Mouse (Mus musculus): ENCODE measurements at regions not wholly inside any gene's neighbourhood (a gene's known extent, or its start where the extent isn't known, plus 50 kb on each side); places are given as distances from the start of the nearest gene placed in this dataset.

DNA sequence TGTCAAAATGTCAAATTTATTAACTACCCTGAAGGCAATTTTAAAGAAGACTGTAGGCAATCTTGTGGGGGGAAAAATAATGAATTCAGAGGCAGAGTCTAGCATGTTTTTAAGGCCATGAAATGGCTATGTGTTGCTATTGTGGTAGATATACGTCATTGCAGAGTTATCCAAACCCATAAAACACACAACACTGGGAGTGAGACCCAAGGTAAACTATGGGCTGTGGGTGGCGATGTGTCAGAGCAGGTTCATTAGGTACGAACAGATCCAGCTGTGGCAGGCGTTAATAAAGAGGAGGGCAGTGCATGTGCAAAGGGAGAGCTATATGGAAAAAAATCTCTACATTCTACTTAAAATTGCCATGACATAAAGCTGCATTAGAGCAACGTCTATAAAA is 189.4 kb upstream of the Btg1 start:
- DNase-seq (ENCODE audit: low read depth), result no peak

DNA sequence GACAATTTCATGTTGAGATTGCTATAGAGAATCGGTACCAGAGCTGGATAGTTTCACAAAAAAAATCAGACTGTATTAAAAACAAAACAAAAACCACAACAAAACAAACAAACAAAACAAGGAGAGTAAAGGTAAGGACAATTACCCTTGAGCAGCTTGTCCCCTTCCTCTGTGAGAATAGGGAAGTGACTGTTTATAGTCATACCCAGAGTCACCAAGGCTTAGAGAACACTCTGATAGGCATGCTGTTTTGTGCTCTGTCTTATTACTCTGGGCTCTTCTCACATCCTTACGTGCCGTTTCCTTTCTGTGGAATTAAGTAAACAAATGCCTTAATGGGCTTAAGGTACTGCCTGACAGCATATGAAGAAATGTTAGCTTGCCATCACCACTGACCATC is 186.7 kb upstream of the Btg1 start:
- no peak for DNase-seq (ENCODE audit: low read depth)

GRCm38 (mm10) chr10:96435109-96435508 is 181.7 kb upstream of the Btg1 start:
- DNase-seq (ENCODE audit: low read depth), result no peak

- DNase-seq (ENCODE audit: low read depth), result no peak
These were observed 178.3 kb upstream of the Btg1 start for GRCm38 (mm10) chr10:96438398-96439103.

GRCm38 (mm10) chr10:96442165-96442564 is 174.6 kb upstream of the Btg1 start:
- no peak for DNase-seq (ENCODE audit: low read depth)

GRCm38 (mm10) chr10:96450266-96450665 is 166.5 kb upstream of the Btg1 start:
- DNase-seq (ENCODE audit: low read depth), result no peak

- no peak for DNase-seq (ENCODE audit: low read depth)
These were observed 161.9 kb upstream of the Btg1 start for GRCm38 (mm10) chr10:96454857-96455256.

GRCm38 (mm10) chr10:96458551-96458950 is 158.3 kb upstream of the Btg1 start:
- DNase-seq (ENCODE audit: low read depth), result no peak

DNA sequence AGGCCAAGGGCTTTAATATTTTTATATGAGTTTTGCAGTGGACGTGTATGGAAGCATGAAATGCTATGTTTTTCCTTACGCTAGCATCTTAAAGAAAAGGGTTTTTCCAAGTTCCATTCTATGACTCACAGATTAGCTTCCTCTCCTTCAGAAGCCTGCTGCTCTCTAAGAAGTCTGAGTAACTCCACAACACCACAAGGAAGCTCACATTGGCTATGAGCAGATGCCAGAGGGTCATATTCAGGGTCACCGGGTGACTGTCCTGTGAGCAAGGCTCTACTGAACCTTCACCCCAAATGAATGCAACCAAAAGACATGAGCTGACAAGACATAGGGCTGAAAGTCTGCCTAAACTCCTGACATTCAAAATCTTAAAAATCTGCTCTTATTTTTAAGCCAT is 157.6 kb upstream of the Btg1 start:
- no peak for DNase-seq (ENCODE audit: low read depth)

- DNase-seq (ENCODE audit: low read depth), result no peak
These were observed 156.7 kb upstream of the Btg1 start for GRCm38 (mm10) chr10:96460151-96460550.

DNA sequence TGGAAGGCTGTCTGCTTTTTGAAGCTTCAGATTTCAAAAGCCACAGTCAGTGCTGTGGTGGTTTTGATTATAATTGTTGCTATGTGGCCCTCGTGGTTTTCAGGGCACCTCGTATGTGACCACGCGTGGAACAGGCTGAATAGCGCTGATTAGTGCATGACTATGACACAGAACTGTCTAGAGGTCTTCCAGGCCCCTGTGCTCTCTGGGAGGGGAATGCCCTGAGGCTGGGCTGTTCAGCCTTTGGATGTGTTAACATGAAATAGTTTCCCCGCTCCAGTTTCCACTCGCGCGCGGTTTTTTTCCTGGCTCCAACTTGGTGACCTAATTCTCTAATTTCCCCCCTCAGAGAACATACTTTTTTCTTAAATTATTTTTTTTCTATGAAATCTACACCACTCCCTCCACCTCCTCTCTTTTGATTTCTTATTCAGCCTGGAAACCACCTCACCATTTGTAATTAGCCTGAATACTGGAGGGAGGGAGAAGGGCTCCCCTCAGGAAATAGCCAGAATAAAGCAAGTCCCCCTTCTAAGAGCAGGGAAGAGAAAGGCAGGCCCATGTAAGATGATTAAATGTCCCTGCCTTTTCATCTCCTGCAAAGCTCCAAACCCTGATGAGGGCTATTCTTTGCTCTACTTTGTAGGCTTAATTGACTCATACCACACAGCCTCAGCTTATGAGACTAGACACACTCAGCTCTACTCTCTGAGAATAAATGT is 156.0 kb upstream of the Btg1 start:
- no peak for DNase-seq (ENCODE audit: low read depth)

- no peak for DNase-seq (ENCODE audit: low read depth)
These were observed 150.8 kb upstream of the Btg1 start for GRCm38 (mm10) chr10:96465967-96466366.

- DNase-seq (ENCODE audit: low read depth), result no peak
These were observed 150.0 kb upstream of the Btg1 start for GRCm38 (mm10) chr10:96466845-96467244.

DNA sequence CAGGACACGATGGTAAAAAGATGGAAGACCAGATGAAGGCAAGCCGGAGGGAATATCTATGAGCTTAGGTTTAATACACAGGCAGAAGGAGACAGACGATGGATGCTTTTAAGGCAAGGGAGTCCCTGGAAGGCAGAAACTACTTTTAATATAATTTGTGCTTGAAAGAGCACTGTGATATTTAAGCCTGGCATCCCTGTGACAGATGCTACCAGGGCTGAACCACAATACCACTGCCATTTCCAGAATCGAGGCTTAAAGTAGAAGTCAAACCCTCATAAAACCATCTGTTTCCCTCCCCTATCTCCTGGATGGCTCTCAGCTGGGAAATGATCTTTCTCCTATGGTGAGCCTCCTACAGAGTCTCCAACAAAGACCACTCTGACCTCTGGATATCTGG is 149.1 kb upstream of the Btg1 start:
- no peak for DNase-seq (ENCODE audit: low read depth)

GRCm38 (mm10) chr10:96471523-96471922 is 145.3 kb upstream of the Btg1 start:
- DNase-seq (ENCODE audit: low read depth), result no peak

DNA sequence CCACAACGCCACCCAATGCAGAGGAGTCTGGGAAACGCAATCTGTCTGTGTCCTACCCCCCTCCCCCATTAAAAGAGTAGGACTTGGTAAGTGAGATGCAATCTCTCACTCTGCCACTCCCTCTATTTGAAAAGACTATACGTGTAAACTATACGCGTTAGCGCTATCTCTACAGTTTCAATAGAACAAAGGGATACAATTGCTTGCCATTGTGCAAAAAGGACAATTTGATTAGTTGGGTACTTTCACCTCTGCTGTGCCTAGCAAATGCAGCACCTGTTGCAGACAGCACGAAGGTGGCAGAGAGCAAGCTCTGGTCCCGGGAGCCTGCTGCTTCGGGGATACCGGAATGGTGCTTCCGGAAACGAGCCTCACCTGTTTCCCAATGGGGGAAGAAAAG is 137.5 kb upstream of the Btg1 start:
- no peak for DNase-seq (ENCODE audit: low read depth)

- no peak for DNase-seq (ENCODE audit: low read depth)
These were observed 137.0 kb upstream of the Btg1 start for GRCm38 (mm10) chr10:96479786-96480185.

GRCm38 (mm10) chr10:96480453-96481324 is 136.1 kb upstream of the Btg1 start:
- no peak for DNase-seq (ENCODE audit: low read depth)

DNA sequence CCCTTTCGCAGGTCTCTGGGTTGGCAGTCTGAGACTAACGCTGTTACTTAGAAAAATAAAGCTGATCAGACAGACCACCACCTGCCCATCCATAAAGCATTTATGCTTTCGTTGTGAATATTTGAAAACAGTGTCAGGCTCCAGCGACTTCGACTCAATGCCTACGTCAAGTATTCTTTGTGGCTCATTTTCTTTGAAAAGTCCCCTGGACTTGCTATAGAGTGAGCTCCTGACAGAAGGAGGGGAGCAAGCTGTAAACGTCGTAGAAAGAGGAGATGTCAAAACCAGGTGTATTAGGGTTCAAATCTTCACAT is 135.5 kb upstream of the Btg1 start:
- no peak for DNase-seq (ENCODE audit: low read depth)

DNA sequence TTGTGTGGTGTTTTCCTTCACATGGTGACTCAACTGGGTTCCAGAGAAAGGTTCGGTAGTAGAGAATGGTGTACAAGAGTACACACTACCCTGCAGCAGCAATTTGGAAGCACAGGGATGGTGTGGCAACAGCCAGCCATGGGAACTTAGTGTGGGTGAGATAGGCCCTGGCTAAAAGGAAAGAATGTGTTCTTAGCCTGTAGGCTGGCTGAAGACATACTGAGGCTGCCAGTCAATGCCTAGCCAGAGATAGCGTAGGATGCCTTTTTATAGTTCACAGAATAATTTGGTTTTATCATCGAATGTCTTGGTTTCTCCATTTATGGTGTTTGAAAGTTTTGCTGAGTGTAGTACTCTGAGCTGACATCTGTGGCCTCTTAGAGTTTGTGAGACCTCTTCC is 130.1 kb upstream of the Btg1 start:
- no peak for DNase-seq (ENCODE audit: low read depth)

- no peak for DNase-seq (ENCODE audit: low read depth)
These were observed 123.1 kb upstream of the Btg1 start for GRCm38 (mm10) chr10:96493706-96494105.

GRCm38 (mm10) chr10:96496700-96497099 is 120.1 kb upstream of the Btg1 start:
- no peak for DNase-seq (ENCODE audit: low read depth)

GRCm38 (mm10) chr10:96497482-96497881 is 119.3 kb upstream of the Btg1 start:
- no peak for DNase-seq (ENCODE audit: low read depth)

All from c-Kit-positive CD71-positive TER-119-negative erythroid progenitor cells, embryonic 14.5 days (primary cell).